Mouse (Mus musculus): ENCODE measurements around the gene Gm29276. TPM values are rescaled to one million over a fixed set of nuclear protein-coding genes. Genes with fewer than 3 reads are reported as not detected.

Gm29276 gene
- polyA plus RNA-seq (2014; fragmentation: Illumina TruSeq; extraction: RNeasy Lipid Tissue Mini Kit (QIAGEN cat#74804); ENCODE audit: low read depth, low replicate concordance): not detected

GRCm38 (mm10) chrY:42582150-42582549 lies at the start of gene Gm29276:
Gene Gm29276, minus strand, starts transcription at chrY:42582250.

